Mouse (Mus musculus) adrenal gland, postnatal 25 days (tissue): ENCODE measurements at regions not wholly inside any gene's neighbourhood (a gene's known extent, or its start where the extent isn't known, plus 50 kb on each side); places are given as distances from the start of the nearest gene placed in this dataset.
"Not testable (repeated sequence)": the region's sequence is repeated elsewhere in the genome, so short reads cannot be mapped to it uniquely, and the experiment has no call there.

ENCODE experiments used
- DNase-seq: peaks from one replicate; pipeline ENCODE4 v3.0.0; 2021; ENCODE audit warnings: mixed read lengths

GRCm38 (mm10) chr4:4335216-4335615 lies 257.9 kb upstream of the Sdr16c6 start:
- DNase-seq = no peak

DNA sequence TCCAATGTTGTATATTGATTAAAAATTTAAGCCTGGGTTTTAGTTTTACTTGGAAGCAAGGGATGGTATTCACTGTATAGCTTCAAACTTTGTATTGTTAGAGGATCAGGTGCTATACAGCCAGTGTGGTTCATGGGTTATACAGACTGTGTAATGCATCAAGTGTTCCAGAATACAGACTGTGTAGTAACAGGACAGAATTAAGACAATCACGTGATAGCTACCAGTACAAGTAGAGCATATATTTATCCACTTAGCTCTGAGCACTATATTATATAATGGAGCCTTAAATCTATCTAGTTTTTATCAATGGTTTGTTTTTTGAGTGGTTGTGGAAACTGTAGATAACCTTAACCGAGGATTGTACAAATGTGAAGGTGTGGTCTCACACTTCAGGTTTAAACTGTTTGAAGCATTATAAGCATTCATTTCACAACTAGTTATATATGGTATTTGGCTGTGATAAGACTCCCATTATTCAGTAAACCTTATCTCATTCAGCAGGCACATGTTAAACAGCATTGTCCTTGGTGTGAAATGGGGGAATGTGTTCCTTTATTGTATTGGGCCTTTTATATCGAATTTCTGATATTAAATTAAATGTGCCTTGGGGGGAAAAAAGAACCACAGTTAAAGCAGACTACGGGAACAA lies 256.3 kb upstream of the Sdr16c6 start:
- DNase-seq = no peak

DNA sequence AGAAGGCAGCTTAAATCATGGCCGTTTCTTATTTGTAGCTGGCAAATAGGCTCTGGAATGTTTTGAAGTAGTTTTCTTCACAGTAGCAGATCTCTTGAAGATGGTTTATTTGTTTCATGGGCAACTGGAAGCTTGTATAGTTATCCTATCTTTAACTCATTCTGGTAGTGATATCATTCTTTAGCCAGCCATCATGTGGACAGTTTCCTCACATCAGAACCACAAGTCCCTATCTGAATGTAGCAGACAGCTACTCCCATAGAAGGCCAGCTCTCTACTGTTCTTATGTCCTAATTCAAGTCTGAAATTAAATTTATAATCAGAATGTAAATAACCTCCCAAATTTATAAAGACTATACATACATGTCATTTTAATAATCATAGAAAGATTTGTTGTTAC lies 253.8 kb upstream of the Sdr16c6 start:
- no peak for DNase-seq

- no peak for DNase-seq
Measured at GRCm38 (mm10) chr4:4315651-4316411, 238.5 kb upstream of the Sdr16c6 start.

GRCm38 (mm10) chr4:4311496-4311895 lies 234.2 kb upstream of the Sdr16c6 start:
- DNase-seq = no peak

- no peak for DNase-seq
Measured at GRCm38 (mm10) chr4:4306922-4307321, 229.6 kb upstream of the Sdr16c6 start.

- no peak for DNase-seq
Measured at GRCm38 (mm10) chr4:4305740-4306249, 228.5 kb upstream of the Sdr16c6 start.

- no peak for DNase-seq
Measured at GRCm38 (mm10) chr4:4304666-4305065, 227.3 kb upstream of the Sdr16c6 start.

DNA sequence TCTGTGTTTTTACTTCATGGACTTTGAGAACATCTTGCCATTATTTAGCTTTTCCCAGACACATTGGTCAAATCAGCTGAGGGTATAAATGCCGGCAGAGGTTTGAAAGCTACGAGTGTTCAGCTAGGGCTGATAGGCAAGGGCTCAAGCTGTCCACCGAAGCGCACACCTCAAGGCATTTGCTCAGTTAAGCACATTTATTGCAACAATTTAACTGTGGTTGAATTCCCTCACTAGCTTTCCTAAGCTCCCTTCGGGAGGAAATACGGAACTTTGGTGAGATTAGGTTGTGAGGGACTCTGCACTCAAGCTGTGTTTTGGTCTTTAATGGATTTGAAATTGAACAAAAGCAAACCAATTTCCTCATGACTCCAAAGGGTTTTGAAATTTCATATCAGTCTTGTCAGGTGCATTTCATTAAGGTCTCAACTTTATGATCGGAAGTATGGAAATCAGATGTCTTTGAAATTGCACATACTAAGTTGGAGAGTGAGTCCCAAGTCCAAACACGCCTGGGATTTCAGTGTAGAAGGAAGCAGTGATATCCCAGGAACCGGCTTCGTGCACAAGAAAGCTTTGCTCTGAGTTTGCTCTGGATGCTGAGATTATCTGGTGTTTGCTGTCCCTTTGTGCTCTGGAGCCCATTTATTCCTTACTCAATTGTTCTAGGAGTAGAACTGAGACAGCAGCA lies 223.0 kb upstream of the Sdr16c6 start:
- DNase-seq = no peak

DNA sequence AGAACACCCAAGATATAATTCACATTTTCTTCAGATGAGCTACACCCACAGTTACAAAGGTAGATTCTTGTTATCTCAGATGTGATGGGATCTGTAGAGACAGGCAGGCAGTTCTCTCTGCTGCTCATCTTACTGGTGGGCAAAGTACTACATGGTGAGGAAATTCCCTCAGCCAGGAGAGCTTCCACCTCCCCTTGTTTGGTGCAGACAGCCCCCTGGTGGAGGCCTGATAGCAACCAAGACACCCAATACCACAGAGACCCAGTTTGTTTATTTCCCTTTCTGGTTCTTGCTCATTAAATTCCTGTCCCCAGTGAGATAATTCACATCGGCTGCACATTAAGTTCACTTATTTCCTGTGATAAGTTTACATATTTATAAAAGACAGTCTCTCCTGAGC lies 222.3 kb upstream of the Sdr16c6 start:
- DNase-seq = peak; percentile 20

- DNase-seq = no peak
Measured at GRCm38 (mm10) chr4:4249601-4250000, 172.3 kb upstream of the Sdr16c6 start.

DNA sequence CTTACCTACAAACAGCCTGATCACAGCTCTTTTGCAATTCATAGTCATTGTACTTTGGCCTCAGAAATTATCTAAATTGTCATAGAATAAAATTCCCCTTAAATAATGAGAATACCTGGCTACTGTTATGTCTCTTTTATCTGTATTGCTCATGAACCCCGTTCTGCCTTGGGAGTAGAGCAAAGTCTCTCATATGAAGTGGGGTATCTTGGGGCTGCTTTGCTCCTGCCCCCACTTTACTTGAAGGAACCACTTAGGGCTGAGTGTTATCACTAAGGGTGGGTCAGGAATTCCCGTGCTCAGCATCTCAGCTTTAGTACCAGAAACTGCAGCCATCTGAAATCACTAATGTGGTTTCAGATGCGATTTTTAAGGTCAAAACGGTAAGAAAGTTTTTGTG lies 170.3 kb upstream of the Sdr16c6 start:
- no peak for DNase-seq

GRCm38 (mm10) chr4:4242306-4242980 lies 165.1 kb upstream of the Sdr16c6 start:
- DNase-seq = not testable (repeated sequence)

GRCm38 (mm10) chr4:4226209-4226608 lies 148.9 kb upstream of the Sdr16c6 start:
- no peak for DNase-seq

DNA sequence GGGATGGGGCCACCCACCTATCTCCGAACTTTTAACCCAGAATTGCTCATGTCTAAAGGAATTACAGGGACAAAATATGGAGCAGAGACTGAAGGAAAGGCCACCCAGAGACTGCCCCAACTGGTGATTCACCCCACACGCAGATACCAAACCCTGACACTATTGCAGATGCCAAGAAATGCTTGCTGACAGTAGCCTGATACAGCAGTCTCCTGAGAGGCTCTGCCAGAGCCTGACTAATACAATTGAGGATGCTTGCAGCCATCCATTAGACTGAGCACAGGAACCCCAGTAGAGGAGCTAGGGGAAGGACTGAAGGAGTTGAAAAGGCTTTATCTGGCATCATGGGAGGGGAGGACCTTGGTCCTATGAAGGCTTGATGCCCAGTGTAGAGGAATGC lies 142.4 kb upstream of the Sdr16c6 start:
- DNase-seq = no peak

GRCm38 (mm10) chr4:4211892-4212291 lies 134.6 kb upstream of the Sdr16c6 start:
- DNase-seq = no peak

GRCm38 (mm10) chr4:4205158-4205557 lies 127.8 kb upstream of the Sdr16c6 start:
- no peak for DNase-seq

DNA sequence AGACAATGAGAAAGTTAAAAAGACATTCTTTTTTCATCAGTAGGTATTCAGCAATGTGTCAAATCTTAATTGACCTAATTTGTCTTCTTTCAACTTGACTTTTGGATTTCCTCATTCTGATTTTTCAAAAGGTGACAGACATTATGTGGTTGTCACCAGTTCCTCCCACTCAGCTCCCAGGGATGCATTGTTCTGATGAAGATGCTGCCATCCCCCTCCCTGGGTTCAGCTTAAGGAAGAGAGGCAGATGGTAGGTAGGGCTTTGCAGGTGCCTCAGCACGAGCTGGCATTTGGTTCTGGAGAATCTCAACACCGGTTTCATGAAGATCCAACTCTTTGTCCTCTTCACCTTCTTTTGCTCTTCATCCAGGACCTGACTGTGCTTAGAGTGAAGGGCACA lies 122.0 kb upstream of the Sdr16c6 start:
- no peak for DNase-seq

DNA sequence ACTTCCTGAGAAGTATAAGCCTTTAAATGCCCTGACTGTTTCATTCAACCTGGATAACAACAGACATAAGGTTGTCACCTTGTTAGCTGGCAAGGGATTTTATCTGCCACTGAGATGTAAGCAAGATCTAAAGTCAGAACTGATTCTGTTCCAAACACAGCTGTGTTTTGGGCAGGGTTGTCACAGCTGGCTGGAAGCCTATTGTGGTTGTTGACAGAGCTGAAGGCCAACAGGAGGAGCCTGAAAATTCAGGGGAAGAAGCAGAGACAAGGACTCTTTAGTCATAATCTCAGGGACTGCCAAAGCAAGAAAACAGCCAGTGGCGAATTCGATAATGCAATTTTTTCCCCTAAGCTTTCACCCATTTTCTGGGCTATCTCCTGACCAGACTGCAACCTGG lies 118.5 kb upstream of the Sdr16c6 start:
- DNase-seq = peak; percentile 57

- no peak for DNase-seq
Measured at GRCm38 (mm10) chr4:4195250-4195649, 117.9 kb upstream of the Sdr16c6 start.
